Mouse (Mus musculus) limb, embryonic 10.5 days (tissue): ENCODE results near the gene Pacsin3. TPM values are rescaled to one million over a fixed set of nuclear protein-coding genes. Genes with fewer than 3 reads are reported as not detected.
"Not testable (repeated sequence)": the region's sequence is repeated elsewhere in the genome, so short reads cannot be mapped to it uniquely, and the experiment has no call there.

Experiments
- DNase-seq: peaks from one replicate; pipeline ENCODE4 v3.0.0-alpha.2; 2017; ENCODE audit warnings: low spot score
- H3K27ac ChIP-seq: fragments of 300-500 bp; sonication (generic); 2 replicates; pipeline ENCODE4 v1.5.1; 2016; ENCODE audit warnings: mild to moderate bottlenecking
- H3K27me3 ChIP-seq: fragments of 300-500 bp; sonication (generic); 2 replicates; pipeline ENCODE4 v1.6.1; 2016; ENCODE audit warnings: low read depth, mild to moderate bottlenecking; ENCODE audit not compliant: poor library complexity, severe bottlenecking
- H3K36me3 ChIP-seq: fragments of 300-500 bp; sonication (generic); 2 replicates; pipeline ENCODE4 v1.6.1; 2016; ENCODE audit warnings: mild to moderate bottlenecking, moderate library complexity
- H3K4me1 ChIP-seq: fragments of 300-500 bp; sonication (generic); 2 replicates; pipeline ENCODE4 v1.6.1; 2016
- H3K4me3 ChIP-seq: fragments of 300-500 bp; sonication (generic); 2 replicates; pipeline ENCODE4 v1.5.1; 2016; ENCODE audit warnings: mild to moderate bottlenecking, moderate library complexity
- H3K9me3 ChIP-seq: fragments of 300-500 bp; sonication (generic); replicated peaks from 2 replicates; pipeline ENCODE4 v1.6.1; 2016; ENCODE audit warnings: mild to moderate bottlenecking
- WGBS: fragments of 180-500 bp; shearing (Covaris S2); methylation state at CpG from one replicate; pipeline ENCODE4 v1.1.7; 2016; 5-methylcytosine and 5-hydroxymethylcytosine counted together
- polyA plus RNA-seq: library from polyadenylated mRNA; unstranded; fragments of >200 nt; fragmentation: Nextera tagmentation; extraction: Ambion mirVana; gene quantifications from 2 replicates; pipeline ENCODE4 v1.2.1, GENCODE M21; 2016

Gene Pacsin3
- 23.6 and 37.0 TPM in 2 replicates for polyA plus RNA-seq

- peaks cover 49% of the 10 kb centered on the region for H3K4me1 ChIP-seq
- WGBS = under 1% methylated on average over 27 of the region's 27 CpGs
- no peaks in the 10 kb centered on the region for H3K9me3 ChIP-seq
- 0 out of 2 replicates have a peak, but pooled peaks cover 4% of the 10 kb centered on the region for H3K36me3 ChIP-seq
- peak within 1 kb of the TSS; percentile 71 for H3K4me3 ChIP-seq
- peak within 1 kb of the TSS; percentile 86 for H3K27ac ChIP-seq
- H3K27me3 ChIP-seq = peaks cover 47% of the 10 kb centered on the region
- peak; percentile 64 for DNase-seq
Measured at GRCm38 (mm10) chr2:91255661-91256150, at the start of gene Pacsin3. TSS of gene Pacsin3 (plus strand) at chr2:91255954.

GRCm38 (mm10) chr2:91206254-91206775 is 49.4 kb upstream of the Pacsin3 start:
- no peak overlapping the region for H3K4me3 ChIP-seq
- peaks cover 71% of the 10 kb centered on the region for H3K36me3 ChIP-seq
- H3K4me1 ChIP-seq = peaks cover 18% of the 10 kb centered on the region
- H3K9me3 ChIP-seq = no peaks in the 10 kb centered on the region
- DNase-seq = no peak
- 91% methylated on average over 9 of the region's 9 CpGs for WGBS
- no peak overlapping the region for H3K27ac ChIP-seq
- H3K27me3 ChIP-seq = no peaks in the 10 kb centered on the region

- no peak overlapping the region for H3K4me3 ChIP-seq
- no peaks in the 10 kb centered on the region for H3K4me1 ChIP-seq
- no peaks in the 10 kb centered on the region for H3K27me3 ChIP-seq
- no peaks in the 10 kb centered on the region for H3K9me3 ChIP-seq
- H3K36me3 ChIP-seq = peaks cover 85% of the 10 kb centered on the region
- no peak for DNase-seq
- H3K27ac ChIP-seq = no peak overlapping the region
Measured at GRCm38 (mm10) chr2:91213311-91213710, 42.4 kb upstream of the Pacsin3 start.

GRCm38 (mm10) chr2:91217032-91217431 is 38.7 kb upstream of the Pacsin3 start:
- no peak for DNase-seq
- WGBS = 80% methylated on average over 4 of the region's 4 CpGs
- H3K9me3 ChIP-seq = no peaks in the 10 kb centered on the region

GRCm38 (mm10) chr2:91220501-91220900 is 35.3 kb upstream of the Pacsin3 start:
- Histone ChIP-seq H3K9me3 (no peaks in the 10 kb centered on the region), H3K4me1 (no peaks in the 10 kb centered on the region), H3K27ac (no peak overlapping the region), H3K36me3 (peaks cover 23% of the 10 kb centered on the region), H3K4me3 (no peak overlapping the region), H3K27me3 (no peaks in the 10 kb centered on the region)
- DNase-seq = no peak
- 95% methylated on average over 3 of the region's 3 CpGs for WGBS

More at GRCm38 (mm10) chr2:91217032-91217431, 38.7 kb upstream of the Pacsin3 start:
- Histone ChIP-seq H3K4me1 (no peaks in the 10 kb centered on the region), H3K27ac (no peak overlapping the region), H3K36me3 (peaks cover 52% of the 10 kb centered on the region), H3K27me3 (no peaks in the 10 kb centered on the region), H3K4me3 (no peak overlapping the region)

- H3K4me1 ChIP-seq = no peaks in the 10 kb centered on the region
- H3K4me3 ChIP-seq = no peak overlapping the region
- DNase-seq = no peak
Measured at GRCm38 (mm10) chr2:91223614-91224013, 32.1 kb upstream of the Pacsin3 start.

GRCm38 (mm10) chr2:91229735-91230134 is 26.0 kb upstream of the Pacsin3 start:
- no peak overlapping the region for H3K4me3 ChIP-seq
- WGBS = 76% methylated on average over 2 of the region's 2 CpGs
- no peaks in the 10 kb centered on the region for H3K4me1 ChIP-seq
- peaks cover 12% of the 10 kb centered on the region for H3K36me3 ChIP-seq
- no peak for DNase-seq
- H3K27me3 ChIP-seq = no peaks in the 10 kb centered on the region
- no peak overlapping the region for H3K27ac ChIP-seq
- H3K9me3 ChIP-seq = no peaks in the 10 kb centered on the region

More at GRCm38 (mm10) chr2:91223614-91224013, 32.1 kb upstream of the Pacsin3 start:
- H3K9me3 ChIP-seq = no peaks in the 10 kb centered on the region
- no peak overlapping the region for H3K27ac ChIP-seq
- WGBS = 85% methylated on average over 2 of the region's 2 CpGs
- H3K27me3 ChIP-seq = no peaks in the 10 kb centered on the region
- no peaks in the 10 kb centered on the region; the same call in 1 of the 2 replicates for H3K36me3 ChIP-seq

- H3K27me3 ChIP-seq = no peaks in the 10 kb centered on the region
- WGBS = under 1% methylated on average over 48 of the region's 48 CpGs
- peak within 1 kb of the TSS; percentile 61 for H3K4me3 ChIP-seq
Measured at GRCm38 (mm10) chr2:91236601-91237510, 18.9 kb upstream of the Pacsin3 start, which contains the start of gene Ddb2. TSS of gene Ddb2 (minus strand) at chr2:91236982.

GRCm38 (mm10) chr2:91237511-91238080 is 18.2 kb upstream of the Pacsin3 start:
- WGBS = 32% methylated on average over 4 of the region's 4 CpGs
- H3K9me3 ChIP-seq, DNase-seq, H3K4me1 ChIP-seq, H3K27me3 ChIP-seq: not testable (repeated sequence)
- Histone ChIP-seq H3K36me3 (peaks cover 12% of the 10 kb centered on the region), H3K27ac (peak overlapping the region; percentile 86), H3K4me3 (peak overlapping the region; percentile 61)

More at GRCm38 (mm10) chr2:91236601-91237510, 18.9 kb upstream of the Pacsin3 start, which contains the start of gene Ddb2:
- H3K27ac ChIP-seq = peak within 1 kb of the TSS; percentile 86
- H3K36me3 ChIP-seq = peaks cover 12% of the 10 kb centered on the region
- H3K9me3 ChIP-seq = no peaks in the 10 kb centered on the region
- peak; percentile 100 for DNase-seq
- H3K4me1 ChIP-seq = peaks cover 8% of the 10 kb centered on the region

- Histone ChIP-seq H3K36me3 (no peaks in the 10 kb centered on the region), H3K27me3 (no peaks in the 10 kb centered on the region), H3K9me3 (no peaks in the 10 kb centered on the region), H3K4me3 (no peak overlapping the region), H3K27ac (no peak overlapping the region), H3K4me1 (peaks cover 3% of the 10 kb centered on the region; the same call in 1 of the 2 replicates)
- WGBS = 72% methylated on average over 5 of the region's 5 CpGs
- DNase-seq = no peak
Measured at GRCm38 (mm10) chr2:91242547-91242946, 13.2 kb upstream of the Pacsin3 start.

- DNase-seq = no peak
- no peak overlapping the region for H3K4me3 ChIP-seq
- H3K36me3 ChIP-seq = no peaks in the 10 kb centered on the region
- H3K9me3 ChIP-seq = no peaks in the 10 kb centered on the region
- peak overlapping the region; percentile 28; the same call in 1 of the 2 replicates for H3K27ac ChIP-seq
- H3K27me3 ChIP-seq = no peaks in the 10 kb centered on the region
- H3K4me1 ChIP-seq = 0 out of 2 replicates have a peak, but pooled peaks cover 3% of the 10 kb centered on the region
- WGBS = 75% methylated on average over 3 of the region's 3 CpGs
Measured at GRCm38 (mm10) chr2:91243416-91243815, 12.3 kb upstream of the Pacsin3 start.

GRCm38 (mm10) chr2:91244557-91245228 is 11.1 kb upstream of the Pacsin3 start:
- Histone ChIP-seq H3K36me3 (no peaks in the 10 kb centered on the region), H3K4me1 (0 out of 2 replicates have a peak, but pooled peaks cover 3% of the 10 kb centered on the region), H3K9me3 (no peaks in the 10 kb centered on the region), H3K4me3 (no peak overlapping the region), H3K27me3 (no peaks in the 10 kb centered on the region), H3K27ac (no peak overlapping the region)
- DNase-seq = no peak
- WGBS = 81% methylated on average over 5 of the region's 5 CpGs
